Mouse (Mus musculus): ENCODE results near the gene Agrn. TPM values are rescaled to one million over a fixed set of nuclear protein-coding genes. Genes with fewer than 3 reads are reported as not detected.

Agrn gene
- polyA plus RNA-seq, 1 experiment from 2014 or later = 111 TPM

GRCm38 (mm10) chr4:156130940-156131339, 66.3 kb downstream of the Agrn start:
- Histone ChIP-seq H3K4me1 (ENCODE audit: insufficient read depth, low read length) (no peaks in the 10 kb centered on the region), H3K27ac (ENCODE audit: low read length) (no peak overlapping the region), H3K36me3 (ENCODE audit: insufficient read depth, low read length) (peaks cover 9% of the 10 kb centered on the region), H3K4me2 (replicated peaks; ENCODE audit: low read depth, low read length) (no peak overlapping the region), H3K9ac (replicated peaks; ENCODE audit: low read length) (no peak overlapping the region), H3K27me3 (ENCODE audit: insufficient read depth, low read length) (no peaks in the 10 kb centered on the region), H3K9me3 (ENCODE audit: low read length) (no peaks in the 10 kb centered on the region), H3K4me3 (ENCODE audit: low read length) (no peak overlapping the region)
- 57% methylated on average over 10 of the region's 10 CpGs for WGBS
- no peak for ATAC-seq (ENCODE audit: low FRiP score, low TSS enrichment)

- Histone ChIP-seq H3K36me3 (ENCODE audit: insufficient read depth, low read length) (peaks cover 14% of the 10 kb centered on the region), H3K9ac (replicated peaks; ENCODE audit: low read length) (no peak within 1 kb of the TSS), H3K4me3 (ENCODE audit: low read length) (no peak within 1 kb of the TSS), H3K27me3 (ENCODE audit: insufficient read depth, low read length) (no peaks in the 10 kb centered on the region), H3K4me2 (replicated peaks; ENCODE audit: low read depth, low read length) (no peak within 1 kb of the TSS), H3K27ac (ENCODE audit: low read length) (no peak within 1 kb of the TSS), H3K4me1 (ENCODE audit: insufficient read depth, low read length) (no peaks in the 10 kb centered on the region), H3K9me3 (ENCODE audit: low read length) (no peaks in the 10 kb centered on the region)
- ATAC-seq (ENCODE audit: low FRiP score, low TSS enrichment) = peak; percentile 44
- 54% methylated on average over 15 of the region's 15 CpGs for WGBS
These were observed 66.9 kb downstream of the Agrn start, which contains the start of gene Rnf223 for GRCm38 (mm10) chr4:156130436-156130835. Gene Rnf223 (plus strand): TSS chr4:156130513.

GRCm38 (mm10) chr4:156128746-156129145, 68.5 kb downstream of the Agrn start:
- Histone ChIP-seq H3K9ac (replicated peaks; ENCODE audit: low read length) (no peak overlapping the region), H3K4me2 (replicated peaks; ENCODE audit: low read depth, low read length) (no peak overlapping the region), H3K4me1 (ENCODE audit: insufficient read depth, low read length) (no peaks in the 10 kb centered on the region), H3K27me3 (ENCODE audit: insufficient read depth, low read length) (no peaks in the 10 kb centered on the region), H3K9me3 (ENCODE audit: low read length) (no peaks in the 10 kb centered on the region), H3K27ac (ENCODE audit: low read length) (no peak overlapping the region), H3K4me3 (ENCODE audit: low read length) (no peak overlapping the region), H3K36me3 (ENCODE audit: insufficient read depth, low read length) (peaks cover 27% of the 10 kb centered on the region)
- ATAC-seq (ENCODE audit: low FRiP score, low TSS enrichment) = no peak
- WGBS = 86% methylated on average over 5 of the region's 5 CpGs

- Histone ChIP-seq H3K27me3 (ENCODE audit: insufficient read depth, low read length) (no peaks in the 10 kb centered on the region), H3K9ac (replicated peaks; ENCODE audit: low read length) (no peak overlapping the region), H3K4me3 (ENCODE audit: low read length) (no peak overlapping the region), H3K27ac (ENCODE audit: low read length) (no peak overlapping the region), H3K36me3 (ENCODE audit: insufficient read depth, low read length) (peaks cover 44% of the 10 kb centered on the region), H3K4me2 (replicated peaks; ENCODE audit: low read depth, low read length) (no peak overlapping the region), H3K9me3 (ENCODE audit: low read length) (no peaks in the 10 kb centered on the region), H3K4me1 (ENCODE audit: insufficient read depth, low read length) (no peaks in the 10 kb centered on the region)
- WGBS = 84% methylated on average over 7 of the region's 7 CpGs
- no peak for ATAC-seq (ENCODE audit: low FRiP score, low TSS enrichment)
These were observed 70.4 kb downstream of the Agrn start for GRCm38 (mm10) chr4:156126841-156127240.

- H3K4me3 ChIP-seq (ENCODE audit: low read length) = no peak overlapping the region
- H3K9me3 ChIP-seq (ENCODE audit: low read length) = no peaks in the 10 kb centered on the region
- H3K4me2 ChIP-seq (replicated peaks; ENCODE audit: low read depth, low read length) = no peak overlapping the region
- ATAC-seq (ENCODE audit: low FRiP score, low TSS enrichment) = no peak
- no peak overlapping the region for H3K27ac ChIP-seq (ENCODE audit: low read length)
- no peak overlapping the region for H3K9ac ChIP-seq (replicated peaks; ENCODE audit: low read length)
- H3K4me1 ChIP-seq (ENCODE audit: insufficient read depth, low read length) = no peaks in the 10 kb centered on the region
- no peaks in the 10 kb centered on the region for H3K27me3 ChIP-seq (ENCODE audit: insufficient read depth, low read length)
- H3K36me3 ChIP-seq (ENCODE audit: insufficient read depth, low read length) = peaks cover 50% of the 10 kb centered on the region
- 97% methylated on average over 6 of the region's 6 CpGs for WGBS
These were observed 71.9 kb downstream of the Agrn start for GRCm38 (mm10) chr4:156125393-156125792.

- Histone ChIP-seq H3K4me1 (ENCODE audit: insufficient read depth, low read length) (no peaks in the 10 kb centered on the region), H3K9me3 (ENCODE audit: low read length) (no peaks in the 10 kb centered on the region), H3K4me3 (ENCODE audit: low read length) (no peak overlapping the region), H3K27me3 (ENCODE audit: insufficient read depth, low read length) (no peaks in the 10 kb centered on the region), H3K36me3 (ENCODE audit: insufficient read depth, low read length) (peaks cover 62% of the 10 kb centered on the region), H3K4me2 (replicated peaks; ENCODE audit: low read depth, low read length) (no peak overlapping the region), H3K9ac (replicated peaks; ENCODE audit: low read length) (no peak overlapping the region), H3K27ac (ENCODE audit: low read length) (no peak overlapping the region)
- WGBS = 97% methylated on average over 7 of the region's 7 CpGs
- no peak for ATAC-seq (ENCODE audit: low FRiP score, low TSS enrichment)
These were observed 73.2 kb downstream of the Agrn start for GRCm38 (mm10) chr4:156124077-156124476.

Small RNAs within 50 kb of the gene (microRNA-seq; reads per million reads assigned to microRNA genes)
- gene Mir7658 = 1.1 reads per million

Other genes with a start within 250 kb of the Agrn start
- gene C1qtnf12, start 235.2 kb downstream of the Agrn start, polyA plus RNA-seq (2015; fragmentation: Nextera tagmentation; extraction: Ambion mirVana) = 123 and 137 TPM in 2 replicates
- 18.0 and 18.7 TPM in 2 replicates for gene B3galt6, start 204.8 kb downstream of the Agrn start, polyA plus RNA-seq (2015; fragmentation: Nextera tagmentation; extraction: Ambion mirVana)
- 173 and 182 TPM in 2 replicates for gene Sdf4, start 204.6 kb downstream of the Agrn start, polyA plus RNA-seq (2015; fragmentation: Nextera tagmentation; extraction: Ambion mirVana)
- 0.90 and 1.2 TPM in 2 replicates for gene Tnfrsf4, start 183.6 kb downstream of the Agrn start, polyA plus RNA-seq (2015; fragmentation: Nextera tagmentation; extraction: Ambion mirVana)
- gene Tnfrsf18, start 171.3 kb downstream of the Agrn start, polyA plus RNA-seq (2015; fragmentation: Nextera tagmentation; extraction: Ambion mirVana) = 1.3 and 2.5 TPM in 2 replicates
- 7.4 and 10.1 TPM in 2 replicates for gene Ttll10, start 138.1 kb downstream of the Agrn start, polyA plus RNA-seq (2015; fragmentation: Nextera tagmentation; extraction: Ambion mirVana)
- gene 9430015G10Rik, start 87.5 kb downstream of the Agrn start, polyA plus RNA-seq (2015; fragmentation: Nextera tagmentation; extraction: Ambion mirVana) = 48.3 and 48.7 TPM in 2 replicates
- 0.19 and 0.32 TPM in 2 replicates for gene Rnf223, start 67.0 kb downstream of the Agrn start, polyA plus RNA-seq (2015; fragmentation: Nextera tagmentation; extraction: Ambion mirVana)
- gene Isg15, start 3.3 kb upstream of the Agrn start, polyA plus RNA-seq (2015; fragmentation: Nextera tagmentation; extraction: Ambion mirVana) = 2.2 and 2.8 TPM in 2 replicates
- 8.1 and 8.7 TPM in 2 replicates for gene AW011738, start 5.8 kb upstream of the Agrn start, polyA plus RNA-seq (2015; fragmentation: Nextera tagmentation; extraction: Ambion mirVana)
- 0.70 and 0.90 TPM in 2 replicates for gene Perm1, start 18.4 kb upstream of the Agrn start, polyA plus RNA-seq (2015; fragmentation: Nextera tagmentation; extraction: Ambion mirVana)
- 22.3 and 24.1 TPM in 2 replicates for gene Plekhn1, start 37.4 kb upstream of the Agrn start, polyA plus RNA-seq (2015; fragmentation: Nextera tagmentation; extraction: Ambion mirVana)
- 70.2 and 81.1 TPM in 2 replicates for gene Noc2l, start 38.5 kb upstream of the Agrn start, polyA plus RNA-seq (2015; fragmentation: Nextera tagmentation; extraction: Ambion mirVana)
- gene Samd11, start 58.2 kb upstream of the Agrn start, polyA plus RNA-seq (2015; fragmentation: Nextera tagmentation; extraction: Ambion mirVana) = 0.39 and 0.69 TPM in 2 replicates
- not detected in 2 replicates for gene Vmn2r-ps159, start 133.6 kb upstream of the Agrn start, polyA plus RNA-seq (2015; fragmentation: Nextera tagmentation; extraction: Ambion mirVana)